Mouse (Mus musculus) spleen, postnatal 10 days (tissue): ENCODE results near the gene Tmem179.

Experiments used
- DNase-seq, 2 experiments: peaks; one replicate each; pipeline ENCODE4 v3.0.0; 2021 to 2022; ENCODE audit warnings: low spot score in 2 of 2

Tmem179 gene

GRCm38 (mm10) chr12:112516697-112517337, at the start of gene Tmem179:
TSS of gene Tmem179 (minus strand) at chr12:112516747.
- peak in 1 of 2 experiments; percentile 35 for DNase-seq

- no peak for DNase-seq
These were observed 46.5 kb upstream of the Tmem179 start for GRCm38 (mm10) chr12:112563011-112563410.

DNA sequence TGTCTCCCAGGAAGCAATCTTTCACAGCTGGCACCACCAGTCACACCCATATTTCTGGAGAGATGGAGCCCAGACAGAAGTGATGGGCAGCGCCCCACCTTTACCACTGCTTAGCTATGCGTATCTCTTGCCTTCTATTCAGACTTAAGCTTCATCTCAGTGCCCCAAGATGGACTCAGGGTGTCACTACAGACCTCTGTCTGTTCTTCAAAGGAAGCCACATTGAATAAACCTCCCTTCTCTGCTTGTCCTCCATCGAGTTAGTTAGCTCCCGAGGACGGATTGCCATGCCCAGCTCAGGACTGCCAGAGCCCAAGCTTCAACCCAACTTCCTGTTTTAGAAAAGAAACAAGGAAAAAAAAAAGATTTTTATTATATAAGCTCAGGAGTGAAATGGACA, 45.9 kb upstream of the Tmem179 start:
- no peak for DNase-seq

- DNase-seq, result no peak
These were observed 44.6 kb upstream of the Tmem179 start for GRCm38 (mm10) chr12:112561163-112561562.

DNA sequence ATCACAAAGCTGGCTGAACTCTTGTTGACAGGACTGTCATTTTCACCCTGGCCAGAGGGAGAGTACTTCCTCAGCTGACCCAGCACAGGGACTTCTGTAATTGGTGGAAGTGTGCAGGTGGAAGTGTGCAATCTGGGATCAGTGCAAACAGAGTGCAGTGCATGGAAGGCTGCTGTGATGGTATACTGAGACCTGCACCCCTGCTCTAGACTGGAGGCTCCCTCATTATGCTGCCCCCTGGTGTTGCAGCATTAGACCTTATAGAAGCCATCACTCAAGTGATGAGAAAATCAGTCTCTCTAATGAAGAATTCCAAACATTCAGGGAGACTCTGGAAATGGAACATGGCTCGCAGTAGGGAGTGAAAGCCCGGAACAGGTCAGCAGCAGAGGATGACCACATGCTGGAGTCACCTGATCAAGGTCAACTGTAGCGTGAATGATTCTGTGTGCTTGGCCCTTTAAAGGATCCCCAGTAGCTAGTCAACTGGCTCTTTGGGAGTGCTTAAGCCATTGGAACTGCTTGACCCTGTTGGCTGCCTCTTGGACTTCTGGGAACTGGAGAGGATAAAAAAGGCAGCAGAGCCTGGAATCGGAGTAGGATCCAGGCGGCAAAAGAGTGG, 43.7 kb upstream of the Tmem179 start:
- DNase-seq, result peak in 1 of 2 experiments; percentile 56

- DNase-seq, result no peak
These were observed 43.1 kb upstream of the Tmem179 start for GRCm38 (mm10) chr12:112559671-112560070.

GRCm38 (mm10) chr12:112559231-112559630, 42.7 kb upstream of the Tmem179 start:
- DNase-seq, result no peak

- DNase-seq, result no peak
These were observed 40.7 kb upstream of the Tmem179 start for GRCm38 (mm10) chr12:112557219-112557618.

DNA sequence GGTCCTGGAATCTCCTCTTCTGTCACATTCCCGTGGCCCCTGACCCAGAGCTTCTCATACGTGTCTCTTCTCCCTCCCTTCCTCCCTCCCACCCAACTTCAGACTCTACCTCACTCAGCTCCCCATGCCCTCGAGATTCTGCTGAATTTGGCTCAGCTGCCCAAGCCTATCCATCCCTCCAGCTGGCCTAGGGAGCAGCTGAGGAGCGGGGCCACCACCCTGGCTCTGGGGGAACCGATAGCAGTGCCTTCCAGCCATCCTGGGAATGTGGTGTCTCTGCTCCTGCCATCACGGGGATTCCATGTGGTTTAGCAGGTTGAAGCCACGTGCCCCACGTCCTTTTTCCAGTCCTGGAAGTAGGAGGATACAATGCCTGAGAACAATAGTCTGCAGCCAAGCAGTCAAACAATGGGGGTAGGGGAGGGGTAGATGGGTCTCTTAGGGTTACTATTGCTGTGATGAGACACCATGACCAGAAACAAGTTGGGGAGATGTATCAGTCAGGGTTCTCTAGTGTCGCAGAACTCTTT, 40.0 kb upstream of the Tmem179 start:
- no peak for DNase-seq

GRCm38 (mm10) chr12:112554900-112555299, 38.4 kb upstream of the Tmem179 start:
- no peak for DNase-seq

DNA sequence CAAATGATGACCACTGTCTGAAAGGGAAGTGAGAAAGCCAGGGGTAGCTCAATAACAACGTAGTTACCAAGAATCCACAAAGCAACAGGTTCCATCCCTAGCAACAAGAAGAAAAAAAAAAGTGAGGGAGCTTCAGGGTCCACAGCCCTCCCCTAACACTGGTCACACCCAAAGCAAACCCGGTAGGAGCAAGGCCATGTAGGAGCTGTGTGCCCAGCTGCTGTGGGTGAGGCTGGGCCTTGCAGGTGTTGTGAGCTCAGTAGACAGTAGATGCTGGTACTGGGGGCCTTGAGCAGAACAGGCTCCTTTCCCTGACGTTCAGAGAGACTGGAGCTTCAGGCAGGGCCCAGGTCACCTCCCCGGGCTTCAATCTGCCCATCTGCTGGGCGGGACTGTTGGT, 36.0 kb upstream of the Tmem179 start:
- no peak for DNase-seq

GRCm38 (mm10) chr12:112551861-112552375, 35.4 kb upstream of the Tmem179 start:
- DNase-seq, result peak; percentile 79 to 82

DNA sequence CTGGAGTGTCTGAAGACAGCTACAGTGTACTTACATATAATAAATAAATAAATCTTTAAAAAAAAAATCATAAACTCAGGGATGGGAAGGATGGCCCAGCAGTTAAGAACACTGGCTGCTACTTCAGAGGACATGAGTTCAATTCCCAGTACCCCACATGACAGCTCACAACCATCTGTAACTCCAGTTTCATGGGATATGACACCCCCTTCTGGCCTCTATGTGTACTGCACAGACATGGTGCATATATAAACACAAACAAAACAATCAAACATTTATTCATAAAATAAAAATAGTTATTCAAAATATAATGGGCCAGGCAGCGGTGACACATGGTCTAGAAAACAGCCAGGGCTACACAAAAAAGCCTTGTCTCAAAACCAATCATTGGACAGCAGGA, 32.7 kb upstream of the Tmem179 start:
- no peak for DNase-seq

DNA sequence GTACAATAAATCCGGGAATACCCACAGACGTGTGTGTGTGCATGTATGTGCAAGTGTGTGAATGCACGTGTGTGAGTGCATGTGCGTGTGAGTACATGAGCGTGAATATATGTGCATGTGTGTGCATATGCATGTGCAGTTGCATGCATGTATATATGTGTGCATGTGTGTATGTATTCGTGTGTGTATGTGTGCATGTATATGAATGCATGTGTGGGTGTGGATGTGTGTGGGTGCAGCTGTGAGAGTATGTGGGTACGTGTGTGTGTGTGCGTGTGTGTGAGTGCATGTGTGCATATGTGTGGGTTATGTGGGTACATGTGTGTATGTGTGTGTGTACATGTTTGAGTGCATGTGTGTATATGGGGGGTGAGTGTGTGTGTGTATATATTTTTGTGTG, 29.6 kb upstream of the Tmem179 start:
- no peak for DNase-seq

DNA sequence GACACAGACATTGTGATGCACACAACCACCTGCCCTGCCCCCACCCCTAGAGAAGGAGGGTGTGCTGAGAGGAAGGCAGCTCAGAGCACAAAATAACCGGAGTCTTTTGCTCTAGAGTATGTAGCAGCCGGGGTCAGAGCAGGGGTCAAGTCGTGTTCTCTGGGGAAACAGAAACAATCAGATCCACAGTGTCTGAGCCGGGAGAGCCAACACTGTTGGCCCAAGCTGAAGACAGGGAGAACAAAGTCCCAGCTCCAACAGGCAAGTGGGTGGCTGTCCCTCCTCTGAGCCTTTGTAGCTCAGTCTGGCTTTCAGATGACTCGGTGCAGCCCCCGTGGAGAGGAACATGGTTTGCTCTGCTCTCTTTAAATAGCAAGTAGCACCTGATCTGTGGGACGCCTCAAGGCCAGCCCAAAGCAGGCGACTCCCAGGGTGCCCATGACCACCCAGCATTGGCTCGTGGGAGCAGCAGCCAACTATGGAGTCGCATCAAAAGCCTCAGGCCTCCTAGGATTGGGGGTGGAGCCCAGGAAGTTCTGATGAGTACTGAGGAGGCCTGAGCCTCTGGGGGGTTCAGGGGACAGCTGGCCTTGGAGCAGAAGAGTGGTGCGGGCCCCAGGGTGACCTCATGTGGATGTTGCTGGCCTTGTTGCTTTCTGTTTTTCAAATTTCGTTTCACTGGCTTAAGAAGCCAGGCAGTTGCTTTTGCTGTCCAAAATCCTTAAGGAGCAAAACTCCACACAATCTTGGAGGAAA, 28.6 kb upstream of the Tmem179 start:
- no peak for DNase-seq

DNA sequence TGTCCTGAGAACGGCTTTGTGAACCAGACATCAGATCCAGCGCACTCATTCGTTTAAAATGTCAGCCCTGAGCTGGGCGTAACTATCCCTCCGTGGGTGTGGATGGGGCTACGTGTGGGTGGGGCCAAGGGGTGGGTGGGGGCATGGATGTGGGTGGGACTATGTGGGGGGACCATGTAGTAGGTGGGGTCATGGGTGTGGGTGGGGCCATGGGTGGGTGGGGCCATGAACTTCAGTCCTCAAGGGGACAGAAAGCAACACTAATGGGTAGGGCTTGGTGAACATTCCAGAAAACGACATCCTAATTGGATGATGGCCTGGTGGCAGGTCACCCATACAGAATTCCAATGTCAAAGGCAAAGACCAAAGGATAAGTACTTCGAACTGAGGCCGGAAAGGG, 27.4 kb upstream of the Tmem179 start:
- DNase-seq, result no peak

DNA sequence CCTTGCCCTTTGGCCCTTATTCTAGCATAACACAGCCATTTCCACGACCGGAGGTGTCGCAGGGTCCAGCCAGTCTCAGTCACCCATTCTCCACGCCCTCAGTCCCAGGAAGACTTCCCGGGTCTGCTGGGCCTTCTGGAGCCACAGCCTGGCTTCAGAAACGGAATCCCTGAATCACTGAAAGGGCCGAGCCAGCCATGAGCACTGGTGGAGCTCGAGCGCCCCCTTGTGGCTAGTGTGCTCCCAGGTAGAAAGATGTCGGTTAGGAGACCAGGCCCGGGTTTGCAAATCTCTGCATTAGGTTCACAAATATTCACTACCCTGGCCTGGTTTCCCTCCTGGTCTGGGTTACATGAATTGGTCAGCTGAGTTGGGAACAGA, 26.4 kb upstream of the Tmem179 start:
- peak; percentile 69 to 87 for DNase-seq

DNA sequence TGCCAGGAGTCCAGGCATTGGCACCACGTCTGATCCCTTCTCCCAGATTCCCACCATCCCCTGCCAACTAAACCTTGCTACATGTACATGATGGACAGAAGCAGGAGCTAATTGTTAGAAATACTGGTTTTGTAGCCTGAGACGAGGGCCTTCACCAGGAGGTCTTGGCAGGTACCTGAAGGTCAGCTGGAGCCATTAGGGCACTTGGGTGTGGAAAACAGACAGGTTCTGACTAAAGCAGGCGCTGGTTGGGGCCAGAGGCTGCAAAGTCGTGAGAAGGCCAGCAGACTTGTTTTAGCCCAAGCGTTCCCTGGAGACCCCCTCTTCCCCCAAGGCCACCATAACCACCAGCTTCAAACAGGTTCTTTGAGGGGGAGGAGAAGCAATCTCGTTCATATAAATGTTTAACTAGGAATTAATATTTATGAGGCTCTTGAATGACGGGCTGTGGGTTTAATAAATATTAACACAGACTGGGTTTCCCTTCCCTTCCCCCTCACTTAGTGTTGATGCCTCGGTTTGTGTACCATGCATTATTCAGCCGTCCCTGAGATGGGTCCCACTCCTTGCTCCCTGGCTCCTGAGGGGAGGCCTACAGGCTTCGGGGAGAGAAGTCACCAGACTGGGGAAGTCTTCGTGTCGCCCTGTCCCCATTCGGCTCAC, 25.8 kb upstream of the Tmem179 start:
- DNase-seq, result no peak

DNA sequence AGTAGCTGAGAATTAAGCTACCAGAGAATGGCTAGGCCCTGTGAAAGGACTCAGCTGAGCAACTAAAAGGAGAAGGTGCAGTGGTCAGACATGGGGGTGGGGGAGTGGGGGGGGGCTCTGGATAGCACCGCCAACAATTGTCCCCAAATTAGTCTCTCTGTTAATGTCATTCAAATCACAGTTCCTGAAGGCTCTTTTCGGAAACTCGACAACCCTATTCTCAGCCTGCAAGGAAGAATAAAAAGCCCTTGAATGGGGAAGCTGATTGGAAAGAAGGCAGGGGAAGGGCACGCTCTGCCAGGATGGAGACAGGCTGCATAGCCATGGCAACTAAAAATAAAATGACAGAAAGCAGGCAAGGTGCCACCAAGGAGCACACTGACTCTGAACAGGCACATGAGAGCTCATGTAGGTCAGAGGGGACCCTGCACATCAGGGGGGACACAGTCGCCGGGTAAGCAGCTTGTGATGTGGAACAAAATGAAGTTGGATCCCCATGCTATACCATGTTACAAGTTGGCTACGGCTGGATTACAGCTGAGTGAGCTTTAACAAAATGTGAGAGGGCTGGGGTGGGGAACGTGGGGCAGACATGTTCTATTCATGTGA, 25.0 kb upstream of the Tmem179 start:
- no peak for DNase-seq

GRCm38 (mm10) chr12:112540321-112540720, 23.8 kb upstream of the Tmem179 start:
- DNase-seq, result no peak

- no peak for DNase-seq
These were observed 23.0 kb upstream of the Tmem179 start for GRCm38 (mm10) chr12:112539466-112539965.
